Comparison of ENCODE assay signal across 17 mouse cellular contexts in the genomic region with DNA sequence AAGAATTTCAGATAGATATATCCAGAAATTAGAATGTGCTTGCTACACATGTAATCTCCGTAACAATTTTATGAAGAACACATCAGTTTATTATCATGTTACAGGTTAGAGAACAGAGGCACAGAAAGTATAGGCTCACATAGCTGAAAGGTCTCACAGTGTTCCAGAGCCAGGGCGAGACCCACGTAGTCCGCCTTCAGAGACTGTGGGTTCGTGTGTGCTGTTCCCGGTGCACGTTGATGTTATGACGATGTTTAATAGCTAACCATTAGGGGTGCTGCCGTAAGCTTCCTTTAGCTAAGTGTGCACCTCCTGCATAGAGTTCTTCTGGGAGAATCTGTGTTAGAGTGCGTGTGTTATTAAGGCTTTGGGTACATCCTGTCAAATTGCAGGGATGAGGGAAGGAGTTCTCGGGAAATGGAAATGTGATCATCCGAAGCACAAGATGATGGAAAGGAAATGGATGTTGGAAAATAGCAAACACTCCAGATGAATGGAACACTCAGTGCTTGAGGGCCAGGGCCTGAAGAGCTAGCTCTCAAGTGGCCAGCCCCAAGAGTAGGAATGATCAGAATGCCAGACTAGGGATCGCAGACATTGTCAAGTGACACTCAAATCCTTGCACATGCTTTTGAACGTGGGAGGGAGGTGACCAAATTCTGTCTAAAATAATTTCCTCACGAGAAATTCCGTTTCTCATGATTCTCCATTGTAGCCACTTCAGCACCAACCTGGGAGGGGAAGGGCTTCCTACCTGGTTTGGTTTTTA.
"Had no signal": no experiment of that assay in that cellular context is flagged by ENCODE, and none has a peak within 500 bp of the region (broad histone marks: within the 10 kb centered on the region; RNA-seq: fewer than 3 reads in every experiment).

No protein-coding gene starts in this region.

- H3K9ac ChIP-seq: liver, embryonic 13.5 days; midbrain, embryonic 12.5 days; midbrain, embryonic 15.5 days; neural tube, embryonic 13.5 days; stomach, embryonic 15.5 days had no signal

- H3K9me3 ChIP-seq: liver, embryonic 13.5 days; midbrain, embryonic 12.5 days; midbrain, embryonic 15.5 days; neural tube, embryonic 13.5 days; stomach, embryonic 15.5 days had no signal

- H3K4me1 ChIP-seq: liver, embryonic 13.5 days had no signal

- H3K4me3 ChIP-seq: left cerebral cortex, adult 2 months; liver, embryonic 13.5 days; midbrain, embryonic 12.5 days; midbrain, embryonic 15.5 days; neural tube, embryonic 13.5 days; stomach, embryonic 15.5 days had no signal

- ATAC-seq: inflammation-experienced regulatory T-cells, adult 6 months; intestine, embryonic 16.5 days; midbrain, embryonic 15.5 days had no signal

- H3K27ac ChIP-seq: left cerebral cortex, adult 2 months; liver, embryonic 13.5 days; midbrain, embryonic 12.5 days; midbrain, embryonic 15.5 days; neural tube, embryonic 13.5 days; stomach, embryonic 15.5 days had no signal

- H3K4me2 ChIP-seq: liver, embryonic 13.5 days; midbrain, embryonic 12.5 days; midbrain, embryonic 15.5 days; neural tube, embryonic 13.5 days; stomach, embryonic 15.5 days had no signal

- H3K27me3 ChIP-seq: liver, embryonic 13.5 days; midbrain, embryonic 12.5 days; midbrain, embryonic 15.5 days; neural tube, embryonic 13.5 days; stomach, embryonic 15.5 days had no signal

- H3K36me3 ChIP-seq: liver, embryonic 13.5 days; midbrain, embryonic 12.5 days; midbrain, embryonic 15.5 days; neural tube, embryonic 13.5 days; stomach, embryonic 15.5 days had no signal

- DNase-seq: kidney, adult 18-20 months; kidney, adult 9 months; kidney, postnatal 14 days; kidney, postnatal 4 days; layer of hippocampus, postnatal 36 days; liver, embryonic 13.5 days; retina, postnatal 1 day; right cerebral cortex, postnatal 25 days; spleen, adult 18-20 months; thymus, postnatal 36 days had no signal
